Mouse (Mus musculus): ENCODE measurements around the gene Zfp872. TPM values are rescaled to one million over a fixed set of nuclear protein-coding genes. Genes with fewer than 3 reads are reported as not detected.
A peak's percentile ranks its signal among the peaks of the same experiment; 100 is the strongest.
"Not testable (repeated sequence)": the region's sequence is repeated elsewhere in the genome, so short reads cannot be mapped to it uniquely, and the experiment has no call there.

Zfp872 gene
- polyA plus RNA-seq, 1 experiment from 2014 or later: 0.67 TPM

GRCm38 (mm10) chr9:22217858-22218493 is 30.1 kb downstream of the Zfp872 start:
- no peaks in the 10 kb centered on the region for H3K36me3 ChIP-seq (ENCODE audit: control insufficient read depth, insufficient read depth, low read length)
- WGBS: 52% methylated on average over 8 of the region's 8 CpGs
- H3K9ac ChIP-seq (replicated peaks; ENCODE audit: low read depth, low read length): no peak overlapping the region
- H3K9me3 ChIP-seq (ENCODE audit: control insufficient read depth, low read length): no peaks in the 10 kb centered on the region
- ATAC-seq (ENCODE audit: low read depth): no peak
- H3K4me3 ChIP-seq (ENCODE audit: low read depth, low read length): no peak overlapping the region
- no peak overlapping the region for H3K4me2 ChIP-seq (ENCODE audit: low read depth, low read length)
- H3K27me3 ChIP-seq (ENCODE audit: control insufficient read depth, insufficient read depth, low read length): no peaks in the 10 kb centered on the region
- H3K27ac ChIP-seq (ENCODE audit: low read depth, low read length): no peak overlapping the region
- H3K4me1 ChIP-seq (ENCODE audit: control insufficient read depth, insufficient read depth, low read length): no peaks in the 10 kb centered on the region

- Histone ChIP-seq H3K4me2 (ENCODE audit: low read depth, low read length) (no peak overlapping the region), H3K36me3 (ENCODE audit: control insufficient read depth, insufficient read depth, low read length) (no peaks in the 10 kb centered on the region), H3K27me3 (ENCODE audit: control insufficient read depth, insufficient read depth, low read length) (no peaks in the 10 kb centered on the region), H3K4me1 (ENCODE audit: control insufficient read depth, insufficient read depth, low read length) (no peaks in the 10 kb centered on the region), H3K9ac (replicated peaks; ENCODE audit: low read depth, low read length) (no peak overlapping the region), H3K9me3 (ENCODE audit: control insufficient read depth, low read length) (no peaks in the 10 kb centered on the region), H3K4me3 (ENCODE audit: low read depth, low read length) (no peak overlapping the region), H3K27ac (ENCODE audit: low read depth, low read length) (no peak overlapping the region)
- no peak for ATAC-seq (ENCODE audit: low read depth)
- 93% methylated on average over 4 of the region's 4 CpGs for WGBS
Measured at GRCm38 (mm10) chr9:22224066-22224465, 36.2 kb downstream of the Zfp872 start.

DNA sequence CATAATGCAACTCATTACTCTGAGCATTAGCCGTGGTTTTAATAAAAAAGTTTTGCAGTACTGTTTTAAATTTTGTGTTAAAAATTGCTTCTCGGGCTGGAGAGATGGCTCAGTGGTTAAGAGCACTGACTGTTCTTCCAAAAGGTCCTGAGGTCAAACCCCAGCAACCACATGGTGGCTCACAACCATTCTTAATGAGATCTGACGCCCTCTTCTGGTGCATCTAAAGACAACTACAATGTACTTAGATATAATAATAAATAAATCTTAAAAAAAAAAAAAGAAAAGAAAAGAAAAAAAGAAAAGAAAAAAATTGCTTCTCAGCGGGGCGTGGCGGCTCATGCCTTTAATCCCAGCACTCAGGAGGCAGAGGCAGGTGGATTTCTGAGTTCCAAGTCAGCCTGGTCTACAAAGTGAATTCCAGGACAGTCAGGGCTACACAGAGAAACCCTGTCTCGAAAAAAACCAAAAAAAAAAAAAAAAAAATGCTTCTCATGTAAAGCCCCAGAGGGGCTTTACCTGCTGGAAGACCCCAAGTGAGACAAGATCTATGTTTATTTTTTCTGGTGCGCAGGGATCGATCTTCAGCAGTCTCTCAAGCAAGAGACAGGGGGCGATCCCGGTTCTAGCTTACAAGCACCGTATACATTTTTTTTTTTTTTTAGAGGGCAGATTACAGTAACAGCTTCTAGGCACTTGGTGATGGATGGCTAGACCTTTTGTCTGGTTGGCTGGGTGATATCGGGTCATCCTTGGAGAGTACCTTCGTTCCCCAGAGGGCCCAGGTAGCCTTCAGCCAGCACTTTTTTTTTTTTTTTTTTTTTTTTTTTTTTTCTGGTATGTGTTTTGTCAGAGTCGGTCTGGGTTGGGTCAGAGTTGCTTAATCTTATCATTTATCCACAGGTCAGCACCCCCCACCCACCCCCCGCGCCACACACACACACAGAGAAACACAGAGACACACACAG is 36.9 kb downstream of the Zfp872 start:
- no peaks in the 10 kb centered on the region for H3K27me3 ChIP-seq (ENCODE audit: control insufficient read depth, insufficient read depth, low read length)
- H3K4me1 ChIP-seq (ENCODE audit: control insufficient read depth, insufficient read depth, low read length): no peaks in the 10 kb centered on the region
- WGBS: 27% methylated on average over 17 of the region's 17 CpGs
- H3K4me3 ChIP-seq (ENCODE audit: low read depth, low read length): peak overlapping the region; percentile 56
- peak; percentile 45 for ATAC-seq (ENCODE audit: low read depth)
- H3K9me3 ChIP-seq (ENCODE audit: control insufficient read depth, low read length): no peaks in the 10 kb centered on the region
- H3K27ac ChIP-seq (ENCODE audit: low read depth, low read length): 0 out of 2 replicates have a peak overlapping the region, but pooled peaks have one; percentile 39
- H3K9ac ChIP-seq (replicated peaks; ENCODE audit: low read depth, low read length): peak overlapping the region; percentile 53; the same call in 1 of the 2 replicates
- peak overlapping the region; percentile 54 for H3K4me2 ChIP-seq (ENCODE audit: low read depth, low read length)
- no peaks in the 10 kb centered on the region for H3K36me3 ChIP-seq (ENCODE audit: control insufficient read depth, insufficient read depth, low read length)

GRCm38 (mm10) chr9:22225581-22226388 is 37.9 kb downstream of the Zfp872 start, which contains the start of gene Zfp809:
Gene Zfp809 (plus strand): TSS chr9:22225714.
- Histone ChIP-seq H3K27ac (ENCODE audit: low read depth, low read length) (peak within 1 kb of the TSS; percentile 72; the same call in 1 of the 2 replicates), H3K36me3 (ENCODE audit: control insufficient read depth, insufficient read depth, low read length) (no peaks in the 10 kb centered on the region), H3K4me1 (ENCODE audit: control insufficient read depth, insufficient read depth, low read length) (no peaks in the 10 kb centered on the region), H3K9ac (replicated peaks; ENCODE audit: low read depth, low read length) (peak within 1 kb of the TSS; percentile 53), H3K9me3 (ENCODE audit: control insufficient read depth, low read length) (no peaks in the 10 kb centered on the region), H3K4me2 (ENCODE audit: low read depth, low read length) (peak within 1 kb of the TSS; percentile 54), H3K27me3 (ENCODE audit: control insufficient read depth, insufficient read depth, low read length) (no peaks in the 10 kb centered on the region), H3K4me3 (ENCODE audit: low read depth, low read length) (peak within 1 kb of the TSS; percentile 56)
- 2% methylated on average over 35 of the region's 35 CpGs for WGBS
- peak; percentile 99 for ATAC-seq (ENCODE audit: low read depth)

- not testable (repeated sequence) for H3K36me3 ChIP-seq (ENCODE audit: control insufficient read depth, insufficient read depth, low read length); H3K9me3 ChIP-seq (ENCODE audit: control insufficient read depth, low read length); H3K4me1 ChIP-seq (ENCODE audit: control insufficient read depth, insufficient read depth, low read length); H3K27ac ChIP-seq (ENCODE audit: low read depth, low read length); H3K9ac ChIP-seq (replicated peaks; ENCODE audit: low read depth, low read length); H3K27me3 ChIP-seq (ENCODE audit: control insufficient read depth, insufficient read depth, low read length); ATAC-seq (ENCODE audit: low read depth)
- Histone ChIP-seq H3K4me2 (ENCODE audit: low read depth, low read length) (peak overlapping the region; percentile 54; the same call in 1 of the 2 replicates), H3K4me3 (ENCODE audit: low read depth, low read length) (peak overlapping the region; percentile 56; the same call in 1 of the 2 replicates)
- 76% methylated on average over 7 of the region's 7 CpGs for WGBS
Measured at GRCm38 (mm10) chr9:22226389-22226673, 38.4 kb downstream of the Zfp872 start.

GRCm38 (mm10) chr9:22226846-22227245 is 39.0 kb downstream of the Zfp872 start:
- H3K4me3 ChIP-seq (ENCODE audit: low read depth, low read length): no peak overlapping the region
- H3K4me2 ChIP-seq (ENCODE audit: low read depth, low read length): no peak overlapping the region
- no peak overlapping the region for H3K27ac ChIP-seq (ENCODE audit: low read depth, low read length)
- H3K27me3 ChIP-seq (ENCODE audit: control insufficient read depth, insufficient read depth, low read length): no peaks in the 10 kb centered on the region
- no peaks in the 10 kb centered on the region for H3K36me3 ChIP-seq (ENCODE audit: control insufficient read depth, insufficient read depth, low read length)
- ATAC-seq (ENCODE audit: low read depth): no peak
- H3K9me3 ChIP-seq (ENCODE audit: control insufficient read depth, low read length): no peaks in the 10 kb centered on the region
- WGBS: 80% methylated on average over 15 of the region's 15 CpGs
- no peak overlapping the region for H3K9ac ChIP-seq (replicated peaks; ENCODE audit: low read depth, low read length)
- H3K4me1 ChIP-seq (ENCODE audit: control insufficient read depth, insufficient read depth, low read length): no peaks in the 10 kb centered on the region

DNA sequence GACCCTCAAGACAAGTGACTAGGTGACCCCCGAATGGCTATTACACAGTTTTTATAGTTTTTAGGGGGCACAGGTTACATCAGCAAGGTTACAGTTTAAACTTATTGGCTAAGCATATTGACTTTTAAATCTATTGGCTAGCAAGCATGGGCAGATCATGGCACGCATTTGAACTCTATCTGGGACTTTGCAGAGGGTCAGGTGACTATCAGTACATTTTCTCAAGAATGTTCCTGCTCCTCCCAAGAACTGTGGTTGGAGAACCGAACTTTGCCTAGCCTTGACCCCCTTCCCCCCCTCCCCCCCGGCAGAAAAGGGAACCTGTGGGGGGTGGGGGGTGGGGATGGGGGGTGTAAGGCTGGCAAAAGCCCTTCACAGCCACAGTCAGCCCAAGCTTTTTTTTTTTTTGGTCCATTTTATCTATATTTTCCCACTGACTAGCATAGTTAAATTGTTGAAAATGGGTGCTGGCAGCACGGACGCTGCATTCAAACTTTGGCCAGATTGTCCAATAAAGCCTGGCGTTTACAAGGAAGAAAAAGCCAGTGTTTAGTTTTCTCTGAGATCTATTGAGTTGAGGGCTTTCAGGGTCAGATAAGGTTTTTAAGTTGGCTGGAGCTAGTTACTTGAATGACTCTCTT is 41.6 kb downstream of the Zfp872 start:
- no peaks in the 10 kb centered on the region for H3K27me3 ChIP-seq (ENCODE audit: control insufficient read depth, insufficient read depth, low read length)
- no peaks in the 10 kb centered on the region for H3K36me3 ChIP-seq (ENCODE audit: control insufficient read depth, insufficient read depth, low read length)
- no peak overlapping the region for H3K4me2 ChIP-seq (ENCODE audit: low read depth, low read length)
- no peak for ATAC-seq (ENCODE audit: low read depth)
- H3K4me1 ChIP-seq (ENCODE audit: control insufficient read depth, insufficient read depth, low read length): no peaks in the 10 kb centered on the region
- H3K27ac ChIP-seq (ENCODE audit: low read depth, low read length): no peak overlapping the region
- WGBS: 91% methylated on average over 7 of the region's 7 CpGs
- H3K9me3 ChIP-seq (ENCODE audit: control insufficient read depth, low read length): no peaks in the 10 kb centered on the region
- no peak overlapping the region for H3K4me3 ChIP-seq (ENCODE audit: low read depth, low read length)
- H3K9ac ChIP-seq (replicated peaks; ENCODE audit: low read depth, low read length): no peak overlapping the region

GRCm38 (mm10) chr9:22230061-22230460 is 42.2 kb downstream of the Zfp872 start:
- no peaks in the 10 kb centered on the region for H3K36me3 ChIP-seq (ENCODE audit: control insufficient read depth, insufficient read depth, low read length)
- H3K27ac ChIP-seq (ENCODE audit: low read depth, low read length): no peak overlapping the region
- H3K27me3 ChIP-seq (ENCODE audit: control insufficient read depth, insufficient read depth, low read length): no peaks in the 10 kb centered on the region
- ATAC-seq (ENCODE audit: low read depth): no peak
- no peaks in the 10 kb centered on the region for H3K4me1 ChIP-seq (ENCODE audit: control insufficient read depth, insufficient read depth, low read length)
- no peak overlapping the region for H3K4me2 ChIP-seq (ENCODE audit: low read depth, low read length)
- 94% methylated on average over 3 of the region's 3 CpGs for WGBS
- no peak overlapping the region for H3K4me3 ChIP-seq (ENCODE audit: low read depth, low read length)
- no peak overlapping the region for H3K9ac ChIP-seq (replicated peaks; ENCODE audit: low read depth, low read length)
- no peaks in the 10 kb centered on the region for H3K9me3 ChIP-seq (ENCODE audit: control insufficient read depth, low read length)
